25 mouse cellular contexts compared by ENCODE assay signal in genomic region chr7:80990276-80990675, GRCm38 (mm10). TPM values are rescaled to one million over a fixed set of nuclear protein-coding genes. Genes with fewer than 3 reads are reported as not detected.
DNase-seq lines count a peak whose midpoint lies in the region; ATAC-seq and TF ChIP-seq lines count a peak whose summit lies in the region.
"Had no signal": no experiment of that assay in that cellular context is flagged by ENCODE, and none has a peak within 500 bp of the region (broad histone marks: within the 10 kb centered on the region; RNA-seq: fewer than 3 reads in every experiment).

No protein-coding gene starts in this region.

- H3K9ac ChIP-seq in kidney, embryonic 16.5 days (replicated peaks; ENCODE audit: low read length), result no peak overlapping the region
- H3K9ac ChIP-seq in liver, adult 2 months (ENCODE audit: low read depth, low read length), result no peak overlapping the region
- H3K9ac ChIP-seq in liver, embryonic 11.5 days (ENCODE audit: low read depth, low read length), result no peak overlapping the region
- H3K9ac ChIP-seq: forebrain, postnatal 0 days; hindbrain, embryonic 13.5 days; liver, embryonic 14.5 days; midbrain, embryonic 15.5 days; neural tube, embryonic 12.5 days had no signal

- no peak overlapping the region for H3K4me2 ChIP-seq in kidney, embryonic 16.5 days (replicated peaks; ENCODE audit: low read depth, low read length)
- H3K4me2 ChIP-seq in liver, embryonic 11.5 days, result no peak overlapping the region
- H3K4me2 ChIP-seq: hindbrain, embryonic 13.5 days; midbrain, embryonic 15.5 days; neural tube, embryonic 12.5 days had no signal

- ATAC-seq in kidney, embryonic 16.5 days (ENCODE audit: low FRiP score, low TSS enrichment), result no peak
- no peak for ATAC-seq in liver, embryonic 11.5 days (replicated peaks; ENCODE audit: low FRiP score)
- ATAC-seq: activated CD4-positive, CD25-positive, alpha-beta regulatory T cell, adult 4 months; CD4-positive, CD25-positive, alpha-beta regulatory T cell, adult 4 months; forebrain, postnatal 0 days; midbrain, embryonic 15.5 days; Patski had no signal

- H3K4me3 ChIP-seq in kidney, embryonic 16.5 days (ENCODE audit: low read length), result no peak overlapping the region
- no peak overlapping the region for H3K4me3 ChIP-seq in liver, adult 2 months (ENCODE audit: insufficient read depth, low read depth, low read length)
- H3K4me3 ChIP-seq in liver, embryonic 11.5 days (ENCODE audit: low read depth, low read length), result no peak overlapping the region
- H3K4me3 ChIP-seq in small intestine, adult 2 months (ENCODE audit: low read depth, low read length), result no peak overlapping the region
- H3K4me3 ChIP-seq: forebrain, embryonic 10.5 days; hindbrain, embryonic 13.5 days; midbrain, embryonic 15.5 days; neural tube, embryonic 12.5 days had no signal

- intact Hi-C loops in heart, postnatal 25 days (cut with DNase I), result loop anchor here (5.0 to 10.0 kb wide), 3 partner anchors 43 to 355 kb away; partner anchors contain the start of genes Rps17 and Sec11a

- DNase-seq in adrenal gland, postnatal 14 days, result peak; percentile 25
- DNase-seq in adrenal gland, postnatal 25 days, result no peak
- DNase-seq in kidney, adult 18-20 months, result peak; percentile 29
- DNase-seq in liver, adult 2 months (ENCODE audit: extremely low read depth, low read depth, low spot score), result peak; percentile 82
- no peak for DNase-seq in liver, embryonic 11.5 days (ENCODE audit: low spot score)
- DNase-seq in heart, postnatal 25 days (ENCODE audit: low spot score), result no peak
- DNase-seq: adrenal gland, adult 8-10 months; cerebellum, adult 9-10 months; forebrain, postnatal 0 days; gastrocnemius, postnatal 14 days; heart, adult 18-20 months; heart, postnatal 36 days; lung, postnatal 4 days; right cerebral cortex, postnatal 14 days; thymus, postnatal 25 days had no signal

- no peaks in the 10 kb centered on the region for H3K9me3 ChIP-seq in kidney, embryonic 16.5 days (ENCODE audit: low read length)
- H3K9me3 ChIP-seq in liver, embryonic 11.5 days (ENCODE audit: control insufficient read depth, low read length), result no peaks in the 10 kb centered on the region
- H3K9me3 ChIP-seq: forebrain, embryonic 10.5 days; hindbrain, embryonic 13.5 days; midbrain, embryonic 15.5 days; neural tube, embryonic 12.5 days had no signal

- TF ChIP-seq CTCF in liver, adult 2 months (IDR thresholded peaks at IDR 0.05; ENCODE audit: low read depth, low read length), result no peak
- TF ChIP-seq CTCF in small intestine, adult 2 months (IDR thresholded peaks at IDR 0.05; ENCODE audit: extremely low read depth, insufficient read length, insufficient replicate concordance, low read depth, low read length), result no peak

- no peaks in the 10 kb centered on the region for H3K27me3 ChIP-seq in kidney, embryonic 16.5 days (ENCODE audit: insufficient read depth, low read length)
- H3K27me3 ChIP-seq in liver, adult 2 months (ENCODE audit: control insufficient read depth, insufficient read depth, low read length), result no peaks in the 10 kb centered on the region
- H3K27me3 ChIP-seq in liver, embryonic 11.5 days (replicated peaks; ENCODE audit: control insufficient read depth, insufficient read depth, low read length), result no peaks in the 10 kb centered on the region
- no peaks in the 10 kb centered on the region for H3K27me3 ChIP-seq in small intestine, adult 2 months (ENCODE audit: control insufficient read depth, insufficient read depth, low read length)
- H3K27me3 ChIP-seq: hindbrain, embryonic 13.5 days; midbrain, embryonic 15.5 days; neural tube, embryonic 12.5 days; Patski had no signal

- 96% methylated on average over 6 of the region's 6 CpGs for WGBS in kidney, embryonic 16.5 days
- 39% methylated on average over 6 of the region's 6 CpGs for WGBS in liver, adult 2 months
- 78% methylated on average over 6 of the region's 6 CpGs for WGBS in liver, embryonic 11.5 days
- WGBS in small intestine, adult 2 months, result 29% methylated on average over 6 of the region's 6 CpGs

- H3K79me2 ChIP-seq in liver, adult 2 months (ENCODE audit: control insufficient read depth, insufficient read depth, low read length), result peaks cover 13% of the 10 kb centered on the region; the same call in 1 of the 2 replicates

- TF ChIP-seq POLR2A in liver, adult 2 months (IDR thresholded peaks at IDR 0.05; ENCODE audit: extremely low read depth, insufficient read depth, low read length), result no peak
- TF ChIP-seq POLR2A in small intestine, adult 2 months (IDR thresholded peaks at IDR 0.05; ENCODE audit: low read depth, low read length), result no peak

- H3K4me1 ChIP-seq in kidney, embryonic 16.5 days (ENCODE audit: insufficient read depth, low read length), result peaks cover 34% of the 10 kb centered on the region
- peaks cover 18% of the 10 kb centered on the region for H3K4me1 ChIP-seq in liver, adult 2 months (ENCODE audit: control insufficient read depth, insufficient read depth, low read length)
- peaks cover 54% of the 10 kb centered on the region for H3K4me1 ChIP-seq in liver, embryonic 11.5 days (replicated peaks; ENCODE audit: control insufficient read depth, insufficient read depth, low read length)
- peaks cover 25% of the 10 kb centered on the region; the same call in 1 of the 2 replicates for H3K4me1 ChIP-seq in small intestine, adult 2 months (ENCODE audit: control insufficient read depth, insufficient read depth, insufficient read length, low read length)

- 0 out of 2 replicates have a peak, but pooled peaks cover 2% of the 10 kb centered on the region for H3K36me3 ChIP-seq in kidney, embryonic 16.5 days (ENCODE audit: insufficient read depth, low read length)
- no peaks in the 10 kb centered on the region for H3K36me3 ChIP-seq in liver, adult 2 months (ENCODE audit: control insufficient read depth, insufficient read depth, low read length)
- H3K36me3 ChIP-seq in liver, embryonic 11.5 days (ENCODE audit: control insufficient read depth, insufficient read depth, low read length), result no peaks in the 10 kb centered on the region
- H3K36me3 ChIP-seq in small intestine, adult 2 months (ENCODE audit: control insufficient read depth, insufficient read depth, low read length), result no peaks in the 10 kb centered on the region
- H3K36me3 ChIP-seq: forebrain, embryonic 10.5 days; hindbrain, embryonic 13.5 days; midbrain, embryonic 15.5 days; neural tube, embryonic 12.5 days had no signal

- no peak overlapping the region for H3K27ac ChIP-seq in kidney, embryonic 16.5 days (ENCODE audit: low read length)
- H3K27ac ChIP-seq in liver, adult 2 months (replicated peaks; ENCODE audit: insufficient read depth, low read depth, low read length), result no peak overlapping the region
- no peak overlapping the region for H3K27ac ChIP-seq in liver, embryonic 11.5 days (ENCODE audit: low read depth, low read length)
- peak overlapping the region; percentile 75 for H3K27ac ChIP-seq in small intestine, adult 2 months (ENCODE audit: insufficient read depth, low read depth, low read length)
- H3K27ac ChIP-seq: forebrain, embryonic 10.5 days; hindbrain, embryonic 13.5 days; liver, embryonic 14.5 days; midbrain, embryonic 15.5 days; neural tube, embryonic 12.5 days had no signal

RNA-seq across cellular contexts. Expression of gene Zfp592, which starts 3.2 kb away (rescaled TPM):
- total RNA-seq in adrenal gland, postnatal 14 days (2021), result 32.5 and 35.7 TPM in 2 replicates
- 26.8 and 28.7 TPM in 2 replicates for total RNA-seq in adrenal gland, postnatal 25 days (2021)
- 12.0 and 17.9 TPM in 2 replicates for polyA plus RNA-seq in kidney, embryonic 16.5 days (2015; fragmentation: Nextera tagmentation; extraction: Ambion mirVana)
- 6.7 and 9.9 TPM in 2 replicates for total RNA-seq in liver, adult 2 months (2014; rRNA removed)
- 6.8 and 11.3 TPM in 2 replicates for polyA plus RNA-seq in liver, adult 2 months (2012; rRNA removed)
- 20.9 and 26.2 TPM in 2 replicates for polyA plus RNA-seq in liver, embryonic 11.5 days (2014; fragmentation: Nextera tagmentation; extraction: Ambion mirVana)
- polyA plus RNA-seq in small intestine, adult 2 months (2012; rRNA removed), result 13.4 and 21.8 TPM in 2 replicates
- total RNA-seq in heart, postnatal 25 days (2021), result 10 to 100 TPM; 13.8 to 15.7 TPM

RNA-seq across cellular contexts. Expression of gene Sec11a, which starts 42.7 kb away (rescaled TPM):
- 105 and 124 TPM in 2 replicates for total RNA-seq in adrenal gland, postnatal 14 days (2021)
- total RNA-seq in adrenal gland, postnatal 25 days (2021), result 88.8 and 100 TPM in 2 replicates
- 226 and 239 TPM in 2 replicates for polyA plus RNA-seq in kidney, embryonic 16.5 days (2015; fragmentation: Nextera tagmentation; extraction: Ambion mirVana)
- total RNA-seq in liver, adult 2 months (2014; rRNA removed), result 80.9 and 103 TPM in 2 replicates
- polyA plus RNA-seq in liver, adult 2 months (2012; rRNA removed), result 52.0 and 64.6 TPM in 2 replicates
- polyA plus RNA-seq in liver, embryonic 11.5 days (2014; fragmentation: Nextera tagmentation; extraction: Ambion mirVana), result 180 and 200 TPM in 2 replicates
- polyA plus RNA-seq in small intestine, adult 2 months (2012; rRNA removed), result 16.7 and 32.0 TPM in 2 replicates
- total RNA-seq in heart, postnatal 25 days (2021), result 10 to 100 TPM; 47.8 to 59.0 TPM

Comparison
In these comparisons a context has a peak if more than half of its experiments do, and no peak if none do; other contexts are left out.
1. DNase-seq: peak in adrenal gland, postnatal 14 days (single experiment), kidney, adult 18-20 months (single experiment) and liver, adult 2 months (single experiment); none in adrenal gland, postnatal 25 days (single experiment), liver, embryonic 11.5 days (single experiment) and heart, postnatal 25 days (single experiment).